Mouse (Mus musculus) liver, adult 2 months (tissue): ENCODE results near the gene Olfr652. TPM values are rescaled to one million over a fixed set of nuclear protein-coding genes. Genes with fewer than 3 reads are reported as not detected.

Source experiments
- DNase-seq: peaks from one replicate; pipeline ENCODE4 v3.0.0-alpha.2; 2011; ENCODE audit warnings: low read depth, low spot score; ENCODE audit errors: extremely low read depth
- H3K27ac ChIP-seq: fragments of 200-500 bp; replicated peaks from 2 replicates; pipeline ENCODE4 v1.5.1; 2012; ENCODE audit warnings: low read depth, mild to moderate bottlenecking, control low read depth, inconsistent platforms, low read length; ENCODE audit not compliant: insufficient read depth
- H3K27me3 ChIP-seq: fragments of 200-500 bp; 2 replicates; pipeline ENCODE4 v1.6.1; 2012; ENCODE audit warnings: mild to moderate bottlenecking, moderate library complexity, low read length, inconsistent platforms; ENCODE audit not compliant: control insufficient read depth, insufficient read depth
- H3K36me3 ChIP-seq: fragments of 200-500 bp; 2 replicates; pipeline ENCODE4 v1.6.1; 2012; ENCODE audit warnings: low read length, inconsistent platforms; ENCODE audit not compliant: control insufficient read depth, insufficient read depth
- H3K4me1 ChIP-seq: fragments of 200-500 bp; 2 replicates; pipeline ENCODE4 v1.6.1; 2011; ENCODE audit warnings: low read length; ENCODE audit not compliant: control insufficient read depth, insufficient read depth
- H3K4me3 ChIP-seq: fragments of 200-500 bp; 2 replicates; pipeline ENCODE4 v1.5.1; 2011; ENCODE audit warnings: low read depth, mild to moderate bottlenecking, control low read depth, low read length, moderate library complexity; ENCODE audit not compliant: insufficient read depth
- H3K79me2 ChIP-seq: fragments of 200-500 bp; 2 replicates; pipeline ENCODE4 v1.6.1; 2012; ENCODE audit warnings: inconsistent platforms, mild to moderate bottlenecking, low read length, moderate library complexity; ENCODE audit not compliant: control insufficient read depth, insufficient read depth
- H3K9ac ChIP-seq: fragments of 200-500 bp; 2 replicates; pipeline ENCODE4 v1.6.1; 2012; ENCODE audit warnings: low read depth, mild to moderate bottlenecking, control low read depth, inconsistent platforms, low read length
- CTCF ChIP-seq: fragments of 200-500 bp; IDR thresholded peaks from 2 replicates; pipeline ENCODE4 v1.5.1; 2011; ENCODE audit warnings: low read depth, low read length, control low read depth
- POLR2A ChIP-seq: fragments of 200-500 bp; IDR thresholded peaks from 2 replicates; pipeline ENCODE4 v1.6.1; 2011; ENCODE audit warnings: low read length, control low read depth; ENCODE audit not compliant: insufficient read depth; ENCODE audit errors: extremely low read depth
- WGBS: fragments of 180-500 bp; shearing (Covaris S2); methylation state at CpG from one replicate; pipeline ENCODE4 v1.1.7; 2018; 5-methylcytosine and 5-hydroxymethylcytosine counted together
- polyA plus RNA-seq: library from polyadenylated mRNA; depleted of rRNA; stranded (reverse); fragments of >200 nt; gene quantifications from 2 replicates; pipeline ENCODE4 v1.2.3, GENCODE M21; 2012; rRNA removed
- total RNA-seq: library from RNA; depleted of rRNA; stranded (reverse); fragments of >200 nt; gene quantifications from 2 replicates; pipeline ENCODE4 v1.2.3, GENCODE M21; 2014; rRNA removed

Gene Olfr652
- not detected in 2 replicates for total RNA-seq
- not detected in 2 replicates for polyA plus RNA-seq

DNA sequence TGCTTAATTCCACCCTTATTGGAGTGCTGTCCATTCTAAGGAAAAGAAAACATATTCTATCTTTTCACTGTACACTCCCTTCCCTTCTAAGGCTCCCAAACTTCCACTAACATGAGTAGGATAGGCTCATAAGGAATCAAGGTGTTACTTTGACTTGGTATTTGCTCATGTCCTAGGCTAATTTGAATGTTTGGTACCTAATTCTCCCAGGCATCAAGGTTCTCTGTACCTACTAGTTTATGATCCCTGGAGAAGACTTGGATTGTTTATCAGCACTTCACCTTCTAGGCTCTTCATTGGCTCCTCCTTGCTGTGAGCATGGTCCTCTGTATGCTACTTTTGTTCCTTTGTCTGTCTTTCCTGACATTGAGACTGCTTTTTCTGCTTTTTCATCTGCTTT lies at the start of gene Olfr652:
TSS of gene Olfr652 (plus strand) at position 301 of the 400 bp plus-strand sequence.
- no peaks in the 10 kb centered on the region for H3K36me3 ChIP-seq
- no peaks in the 10 kb centered on the region for H3K4me1 ChIP-seq
- DNase-seq = no peak
- no peaks in the 10 kb centered on the region for H3K27me3 ChIP-seq
- TF ChIP-seq CTCF (no peak), POLR2A (no peak)
- H3K4me3 ChIP-seq = no peak within 1 kb of the TSS
- H3K79me2 ChIP-seq = no peaks in the 10 kb centered on the region
- H3K9ac ChIP-seq = no peak within 1 kb of the TSS
- H3K27ac ChIP-seq = no peak within 1 kb of the TSS

DNA sequence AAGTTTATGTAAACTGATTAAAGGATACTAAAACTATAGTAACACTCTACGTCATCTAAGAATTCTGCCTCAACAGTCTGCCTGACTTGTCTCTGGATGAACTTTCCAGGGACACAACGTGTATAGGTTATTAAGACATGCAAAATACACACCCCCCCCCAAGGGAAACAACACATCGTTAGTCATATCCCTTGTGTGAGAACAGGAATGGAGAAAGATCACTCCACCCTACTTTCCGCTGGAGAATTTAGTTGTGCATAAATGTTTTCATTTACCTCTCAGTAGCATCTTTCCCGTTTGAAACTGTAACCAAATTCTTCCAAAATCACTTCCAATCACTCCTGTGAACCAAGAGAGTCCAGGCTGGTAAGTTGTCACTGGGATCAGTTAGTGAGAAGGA lies 10.9 kb upstream of the Olfr652 start, which contains the start of gene Olfr651:
TSS of gene Olfr651 (plus strand) at position 301 of the 400 bp plus-strand sequence.
- no peaks in the 10 kb centered on the region for H3K27me3 ChIP-seq
- no peaks in the 10 kb centered on the region for H3K4me1 ChIP-seq

DNA sequence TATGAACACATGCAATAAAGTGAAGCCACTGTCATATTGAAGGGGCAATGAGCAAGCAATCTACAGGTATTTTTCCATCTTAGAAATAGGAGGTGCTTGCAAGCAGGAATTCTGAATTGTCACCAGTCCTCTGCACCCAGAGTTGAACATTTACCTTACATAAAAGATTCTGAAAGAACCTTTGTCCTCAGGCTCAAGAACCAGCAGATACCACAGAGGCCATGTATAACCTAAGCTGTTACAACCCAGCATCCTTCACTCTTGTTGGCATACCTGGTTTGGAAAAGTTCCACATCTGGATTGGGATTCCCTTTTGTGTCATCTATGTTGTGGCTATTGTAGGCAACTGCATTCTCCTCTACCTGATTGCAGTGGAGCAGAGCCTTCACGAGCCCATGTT lies 8.0 kb upstream of the Olfr652 start:
- Histone ChIP-seq H3K27ac (no peak overlapping the region), H3K79me2 (no peaks in the 10 kb centered on the region), H3K36me3 (no peaks in the 10 kb centered on the region), H3K27me3 (no peaks in the 10 kb centered on the region), H3K4me3 (no peak overlapping the region), H3K9ac (no peak overlapping the region), H3K4me1 (no peaks in the 10 kb centered on the region)
- DNase-seq = no peak
- 66% methylated on average over 1 of the region's 1 CpGs for WGBS
- TF ChIP-seq CTCF (no peak), POLR2A (no peak)

More for the DNA sequence above, 10.9 kb upstream of the Olfr652 start, which contains the start of gene Olfr651:
- TF ChIP-seq CTCF (no peak), POLR2A (no peak)
- WGBS = 66% methylated on average over 5 of the region's 5 CpGs
- Histone ChIP-seq H3K27ac (no peak within 1 kb of the TSS), H3K79me2 (no peaks in the 10 kb centered on the region), H3K36me3 (no peaks in the 10 kb centered on the region), H3K9ac (no peak within 1 kb of the TSS), H3K4me3 (no peak within 1 kb of the TSS)
- no peak for DNase-seq

- WGBS = 61% methylated on average over 2 of the region's 2 CpGs
- H3K4me1 ChIP-seq = no peaks in the 10 kb centered on the region
- TF ChIP-seq POLR2A = no peak
- TF ChIP-seq CTCF = no peak
- no peak within 1 kb of the TSS for H3K27ac ChIP-seq
- no peaks in the 10 kb centered on the region for H3K36me3 ChIP-seq
- no peak within 1 kb of the TSS for H3K9ac ChIP-seq
- DNase-seq = no peak
- H3K4me3 ChIP-seq = no peak within 1 kb of the TSS
- H3K27me3 ChIP-seq = no peaks in the 10 kb centered on the region
- H3K79me2 ChIP-seq = no peaks in the 10 kb centered on the region
Observed at GRCm38 (mm10) chr7:104577014-104577413, 16.3 kb downstream of the Olfr652 start, which contains the start of gene Olfr653. Olfr653 (plus strand) TSS chr7:104577314.

GRCm38 (mm10) chr7:104580846-104581245 lies 20.1 kb downstream of the Olfr652 start:
- no peaks in the 10 kb centered on the region for H3K27me3 ChIP-seq
- H3K27ac ChIP-seq = no peak overlapping the region
- no peaks in the 10 kb centered on the region for H3K79me2 ChIP-seq
- whole genome bisulfite sequencing = 79% methylated on average over 4 of the region's 4 CpGs
- no peak overlapping the region for H3K9ac ChIP-seq
- H3K4me3 ChIP-seq = no peak overlapping the region
- H3K4me1 ChIP-seq = no peaks in the 10 kb centered on the region
- TF ChIP-seq POLR2A (no peak), CTCF (no peak)
- no peaks in the 10 kb centered on the region for H3K36me3 ChIP-seq
- DNase-seq = no peak

GRCm38 (mm10) chr7:104581429-104581828 lies 20.7 kb downstream of the Olfr652 start:
- DNase-seq = no peak
- no peak for TF ChIP-seq POLR2A
- no peak for TF ChIP-seq CTCF
- Histone ChIP-seq H3K36me3 (no peaks in the 10 kb centered on the region), H3K9ac (no peak overlapping the region), H3K4me3 (no peak overlapping the region), H3K27me3 (no peaks in the 10 kb centered on the region), H3K79me2 (no peaks in the 10 kb centered on the region), H3K27ac (no peak overlapping the region), H3K4me1 (no peaks in the 10 kb centered on the region)
- 82% methylated on average over 4 of the region's 4 CpGs for WGBS
